Mouse (Mus musculus) gastrocnemius, postnatal 36 days (tissue): ENCODE data around the gene Gm9639. TPM values are rescaled to one million over a fixed set of nuclear protein-coding genes. Genes with fewer than 3 reads are reported as not detected.
"Not testable (repeated sequence)": the region's sequence is repeated elsewhere in the genome, so short reads cannot be mapped to it uniquely, and the experiment has no call there.

Experiments
- DNase-seq, 2 experiments: peaks; one replicate each; pipeline ENCODE4 v3.0.0; 2022
- intact Hi-C: fragments of 180-260 bp; cut with DNase I; formaldehyde crosslinking; loops from one replicate; pipeline ENCODE4 v1.15.1; 2025
- long read RNA-seq, 2 experiments: library from polyadenylated mRNA; stranded (forward); transcript quantifications; one replicate each; pipeline ENCODE4 v2.0.0; 2021
- total RNA-seq, 2 experiments: library from RNA; stranded (reverse); gene quantifications; 2 replicates each; pipeline ENCODE4 v1.2.3; 2021

Gene Gm9639
- not detected for total RNA-seq
- long read RNA-seq, experiment 1: 0 reads
- long read RNA-seq, experiment 2: 0 reads

DNA sequence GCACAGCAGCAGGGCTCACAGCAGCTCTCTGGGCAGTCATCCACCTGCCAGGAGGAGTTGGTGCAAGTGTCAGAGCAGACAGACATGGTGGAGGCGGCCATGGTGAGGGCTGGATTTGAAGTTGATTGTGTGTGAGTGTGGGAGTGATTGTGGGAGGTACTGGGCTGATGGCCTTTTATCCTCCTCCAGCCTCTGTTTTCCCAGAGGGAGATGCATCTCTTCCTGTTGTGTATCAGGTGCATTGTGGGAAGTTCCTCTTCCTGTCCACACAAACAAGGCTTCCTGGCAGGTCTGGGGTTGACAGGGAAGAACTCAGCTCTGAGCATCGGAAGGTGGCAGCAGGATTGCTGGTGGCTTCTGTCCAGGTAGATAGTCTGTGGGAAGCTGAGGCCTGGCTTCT, at the start of gene Gm9639:
Gm9639 (minus strand) TSS at position 101 of the 400 bp plus-strand sequence.
- DNase-seq: no peak
- intact Hi-C loops: no loop called here

- intact Hi-C loops: no loop called here
- DNase-seq: no peak
These were observed 44.1 kb upstream of the Gm9639 start for GRCm38 (mm10) chr10:77839006-77839405.

GRCm38 (mm10) chr10:77835647-77836046, 40.8 kb upstream of the Gm9639 start, which contains the start of gene Krtap10-10:
Gene Krtap10-10 (plus strand): TSS chr10:77835947.
- intact Hi-C loops: no loop called here
- no peak for DNase-seq

DNA sequence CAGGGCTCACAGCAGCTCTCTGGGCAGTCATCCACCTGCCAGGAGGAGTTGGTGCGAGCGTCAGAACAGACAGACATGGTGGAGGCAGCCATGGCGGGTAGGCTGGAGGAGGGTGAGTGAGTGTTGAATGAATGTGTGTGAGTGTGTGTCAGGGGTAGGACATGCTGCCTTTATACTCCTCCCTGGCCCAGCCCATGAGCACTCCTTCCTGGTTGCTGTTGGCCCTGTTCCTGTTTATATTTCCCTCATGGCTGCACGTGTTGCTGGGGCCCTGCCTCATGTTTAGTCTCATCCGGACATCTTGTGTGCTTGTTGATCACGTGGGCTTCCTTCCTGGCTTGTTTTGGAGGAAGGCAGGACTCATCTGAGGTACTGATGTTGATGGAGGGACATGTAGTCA, 32.1 kb upstream of the Gm9639 start, which contains the start of gene Krtap10-4:
Krtap10-4 (minus strand) TSS at position 145 of the 400 bp plus-strand sequence.
- no peak for DNase-seq
- intact Hi-C loops: no loop called here

GRCm38 (mm10) chr10:77819203-77819602, 24.3 kb upstream of the Gm9639 start:
- intact Hi-C loops: no loop called here
- no peak for DNase-seq

DNA sequence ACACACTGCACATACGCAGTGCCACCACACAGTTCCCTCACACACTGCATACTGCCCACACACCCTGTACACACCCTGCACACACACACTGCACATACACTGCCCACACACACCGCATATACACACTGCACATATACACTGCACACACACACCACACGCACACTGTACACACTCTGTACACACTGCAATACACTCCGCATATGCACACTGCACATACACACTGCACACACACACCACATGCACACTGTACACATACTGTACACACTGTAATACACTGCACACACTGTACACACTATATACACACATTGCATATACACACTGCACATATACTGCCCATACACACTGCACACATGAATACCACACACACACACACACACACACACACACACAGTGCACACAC, 23.6 kb upstream of the Gm9639 start:
- DNase-seq: no peak
- intact Hi-C loops: no loop called here

GRCm38 (mm10) chr10:77815514-77815913, 20.6 kb upstream of the Gm9639 start:
- intact Hi-C loops: no loop called here

GRCm38 (mm10) chr10:77814382-77814781, 19.5 kb upstream of the Gm9639 start, which contains the start of gene Gm2696:
Gene Gm2696 (plus strand): TSS chr10:77814682.
- intact Hi-C loops: no loop called here
- DNase-seq: no peak

More at GRCm38 (mm10) chr10:77815514-77815913, 20.6 kb upstream of the Gm9639 start:
- no peak for DNase-seq

- intact Hi-C loops: no loop called here
- DNase-seq: no peak
These were observed 16.9 kb upstream of the Gm9639 start, which contains the start of gene Gm9507 for GRCm38 (mm10) chr10:77811743-77812142. Gene Gm9507 (minus strand): TSS chr10:77811843.

- intact Hi-C loops: no loop called here
These were observed 9.2 kb upstream of the Gm9639 start for GRCm38 (mm10) chr10:77804095-77804494.

DNA sequence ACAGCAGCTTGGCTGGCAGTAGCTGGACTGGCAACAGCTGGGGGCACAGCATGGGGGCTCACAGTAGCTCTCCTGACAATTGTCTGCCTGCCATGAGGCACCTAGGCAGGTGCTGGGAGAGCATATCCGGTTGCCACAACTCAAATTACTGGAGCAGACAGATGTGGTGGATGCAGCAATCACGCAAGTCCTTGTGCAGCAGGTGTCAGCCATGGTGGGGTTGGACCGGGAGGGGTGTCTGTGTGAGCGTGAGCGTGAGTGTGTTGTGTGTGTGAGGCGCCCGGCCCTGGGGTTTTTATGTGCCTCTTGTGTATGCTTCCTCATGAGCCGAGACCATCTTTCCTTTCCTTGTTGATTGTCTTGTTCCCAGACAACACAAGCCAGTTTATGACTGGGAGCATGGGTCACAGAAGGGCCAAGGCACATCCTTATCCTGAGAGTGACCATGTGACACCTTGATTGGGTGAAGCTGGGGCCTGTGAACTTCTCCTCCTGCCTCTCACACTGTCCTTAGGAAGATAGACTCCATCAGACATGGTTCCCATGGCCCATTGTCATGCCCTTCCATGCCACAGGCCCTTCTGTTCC, 4.1 kb upstream of the Gm9639 start, which contains the start of gene Gm19668:
Gm19668 (minus strand) TSS at position 213 of the 588 bp plus-strand sequence.
- intact Hi-C loops: no loop called here
- no peak for DNase-seq

More at GRCm38 (mm10) chr10:77804095-77804494, 9.2 kb upstream of the Gm9639 start:
- DNase-seq: no peak

DNA sequence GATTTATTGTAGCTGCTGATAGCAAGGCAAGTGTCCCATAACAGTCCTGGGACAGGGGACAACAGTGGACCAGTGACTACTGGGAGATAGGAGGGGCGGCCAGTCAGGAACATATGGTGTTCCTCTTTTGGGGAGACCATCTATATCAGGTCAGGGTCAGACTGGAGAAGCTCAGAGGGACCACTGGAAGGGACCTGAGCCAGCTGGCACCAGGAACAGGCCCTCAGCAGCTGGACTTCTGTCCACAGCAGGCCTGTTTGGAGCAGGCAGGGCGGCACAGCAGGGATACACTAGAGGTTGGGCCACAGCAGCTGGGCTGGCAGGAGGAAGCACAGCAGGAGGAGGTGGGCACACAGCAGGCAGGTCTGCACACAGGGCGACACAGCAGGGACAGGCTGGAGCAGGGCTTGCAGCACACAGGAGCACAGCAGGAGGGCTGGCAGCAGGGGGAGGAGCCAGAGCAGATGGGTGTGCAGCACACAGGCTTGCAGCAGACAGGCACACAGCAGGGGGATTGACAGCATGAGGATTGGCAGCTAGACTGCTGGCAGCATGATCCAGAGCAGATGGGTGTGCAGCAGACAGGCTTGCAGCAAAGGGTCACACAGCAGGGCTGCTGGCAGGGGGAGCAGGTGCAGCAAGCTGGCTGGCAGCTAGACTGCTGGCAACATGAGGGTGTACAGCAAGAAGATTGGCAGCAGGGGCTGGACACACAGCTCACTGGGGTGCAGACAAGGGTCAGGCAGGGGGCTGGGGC, 3.5 kb upstream of the Gm9639 start:
- DNase-seq, intact Hi-C loops: not testable (repeated sequence)

DNA sequence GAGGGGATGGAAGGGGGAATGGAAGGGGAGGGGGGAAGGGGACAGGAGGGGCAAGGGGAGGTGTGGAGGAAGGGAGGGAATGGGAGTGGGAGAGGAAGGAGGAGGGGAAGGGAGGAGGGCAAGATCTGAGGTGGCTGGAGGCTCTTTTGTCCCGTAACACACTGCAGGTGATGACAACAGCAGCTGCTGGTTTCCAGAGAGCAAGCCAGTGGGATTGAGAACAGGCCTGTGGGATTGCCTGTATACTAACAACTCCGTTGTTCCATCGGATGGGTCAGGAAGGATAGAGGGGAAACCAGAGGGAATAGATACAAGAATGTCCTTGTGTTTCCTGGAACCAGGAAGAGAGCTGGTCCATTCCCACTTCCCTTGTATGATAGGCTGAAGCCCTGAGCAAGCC, 2.8 kb upstream of the Gm9639 start:
- DNase-seq: no peak
- intact Hi-C loops: no loop called here

GRCm38 (mm10) chr10:77788621-77789020, 6.3 kb downstream of the Gm9639 start:
- DNase-seq: no peak
- intact Hi-C loops: no loop called here

GRCm38 (mm10) chr10:77787876-77788275, 7.0 kb downstream of the Gm9639 start, which contains the start of gene Gm7137:
Gene Gm7137 (minus strand): TSS chr10:77788200.
- DNase-seq, intact Hi-C loops: not testable (repeated sequence)

DNA sequence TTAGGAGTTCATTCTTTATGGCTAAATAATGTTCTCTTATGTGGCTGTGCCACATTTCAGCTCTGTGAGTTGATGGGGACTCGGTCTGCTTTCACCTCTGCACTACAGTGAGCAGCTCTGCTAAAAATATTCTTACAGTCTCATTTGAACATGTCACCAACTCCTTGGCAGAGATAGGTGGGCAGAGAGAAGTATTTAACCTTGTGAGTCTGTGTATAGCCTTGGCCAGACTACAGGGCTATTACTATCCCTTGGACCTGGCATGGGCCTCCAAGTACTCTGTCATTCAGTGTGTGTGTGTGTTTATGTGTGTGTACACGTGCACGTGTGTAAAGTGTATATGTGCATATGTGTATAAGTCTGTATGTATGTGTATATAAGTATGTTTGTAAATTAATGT, 11.5 kb downstream of the Gm9639 start:
- DNase-seq, intact Hi-C loops: not testable (repeated sequence)

DNA sequence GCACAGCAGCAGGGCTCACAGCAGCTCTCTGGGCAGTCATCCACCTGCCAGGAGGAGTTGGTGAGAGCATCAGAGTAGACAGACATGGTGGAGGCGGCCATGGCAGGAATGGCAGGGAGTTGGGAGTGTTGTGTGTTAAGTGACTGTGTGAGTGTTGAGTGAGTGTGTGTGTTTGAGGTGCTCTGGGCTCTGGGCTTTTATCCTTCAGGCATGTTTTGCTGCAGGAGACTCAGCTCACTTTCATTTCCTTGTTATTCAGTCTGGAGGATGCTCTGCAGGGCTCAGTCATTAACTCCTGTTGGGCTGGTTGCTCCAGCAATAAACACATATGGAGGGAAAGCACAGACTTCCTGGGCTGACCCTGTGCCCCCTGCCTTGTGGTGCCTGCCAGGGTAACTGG, 12.4 kb downstream of the Gm9639 start, which contains the start of gene Gm3250:
Gm3250 (minus strand) TSS at position 101 of the 400 bp plus-strand sequence.
- intact Hi-C loops: not testable (repeated sequence)

DNA sequence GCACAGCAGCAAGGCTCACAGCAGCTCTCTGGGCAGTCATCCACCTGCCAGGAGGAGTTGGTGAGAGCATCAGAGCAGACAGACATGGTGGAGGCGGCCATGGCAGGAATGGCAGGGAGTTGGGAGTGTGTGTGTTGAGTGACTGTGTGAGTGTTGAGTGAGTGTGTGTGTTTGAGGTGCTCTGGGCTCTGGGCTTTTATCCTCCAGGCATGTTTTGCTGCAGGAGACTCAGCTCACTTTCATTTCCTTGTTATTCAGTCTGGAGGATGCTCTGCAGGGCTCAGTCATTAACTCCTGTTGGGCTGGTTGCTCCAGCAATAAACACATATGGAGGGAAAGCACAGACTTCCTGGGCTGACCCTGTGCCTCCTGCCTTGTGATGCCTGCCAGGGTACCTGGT, 18.0 kb downstream of the Gm9639 start, which contains the start of gene Gm7138:
Gm7138 (minus strand) TSS at position 101 of the 400 bp plus-strand sequence.
- DNase-seq, intact Hi-C loops: not testable (repeated sequence)

More for the DNA sequence above, 12.4 kb downstream of the Gm9639 start, which contains the start of gene Gm3250:
- DNase-seq: not testable (repeated sequence)

- DNase-seq, intact Hi-C loops: not testable (repeated sequence)
These were observed 22.7 kb downstream of the Gm9639 start for GRCm38 (mm10) chr10:77772142-77772541.

DNA sequence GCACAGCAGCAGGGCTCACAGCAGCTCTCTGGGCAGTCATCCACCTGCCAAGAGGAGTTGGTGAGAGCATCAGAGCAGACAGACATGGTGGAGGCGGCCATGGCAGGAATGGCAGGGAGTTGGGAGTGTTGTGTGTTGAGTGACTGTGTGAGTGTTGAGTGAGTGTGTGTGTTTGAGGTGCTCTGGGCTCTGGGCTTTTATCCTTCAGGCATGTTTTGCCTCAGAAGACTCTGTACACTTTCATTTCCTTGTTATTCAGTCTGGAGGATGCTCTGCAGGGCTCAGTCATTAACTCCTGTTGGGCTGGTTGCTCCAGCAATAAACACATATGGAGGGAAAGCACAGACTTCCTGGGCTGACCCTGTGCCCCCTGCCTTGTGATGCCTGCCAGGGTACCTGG, 23.7 kb downstream of the Gm9639 start, which contains the start of gene Gm3238:
Gm3238 (minus strand) TSS at position 101 of the 400 bp plus-strand sequence.
- DNase-seq, intact Hi-C loops: not testable (repeated sequence)

DNA sequence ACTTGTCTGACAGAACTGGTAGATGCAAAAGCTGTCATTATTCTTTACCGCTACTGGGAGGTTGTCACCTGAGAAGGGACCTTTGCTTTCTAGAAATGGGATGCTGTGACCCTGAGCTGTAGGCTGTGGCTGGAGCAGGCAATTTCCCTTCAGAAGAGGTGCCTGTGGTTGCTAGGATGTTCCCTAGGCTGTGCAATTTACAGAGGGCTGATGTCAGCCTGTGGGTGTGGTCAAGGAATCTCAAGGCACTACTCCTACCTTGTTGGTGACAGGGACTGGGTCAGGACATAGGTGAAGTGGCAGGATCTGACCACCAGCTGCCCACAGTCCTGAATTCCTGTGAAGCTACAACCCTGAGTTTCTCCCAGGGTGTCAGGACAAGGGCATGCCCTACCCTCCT, 25.1 kb downstream of the Gm9639 start:
- intact Hi-C loops: no loop called here
- no peak for DNase-seq
